Mouse (Mus musculus): ENCODE results near the gene Dph1.

GRCm38 (mm10) chr11:75152603-75153557 lies 38.2 kb downstream of the Dph1 start:
- TF ChIP-seq CTCF (IDR thresholded peaks at IDR 0.05; ENCODE audit: control insufficient read depth, insufficient read depth, low read length) = no peak
- no peak for TF ChIP-seq POLR2A (IDR thresholded peaks at IDR 0.05; ENCODE audit: borderline replicate concordance, control insufficient read depth, low read depth, low read length)
